Mouse (Mus musculus) c-Kit-positive CD71-positive TER-119-positive erythroid progenitor cells, embryonic 14.5 days (primary cell): ENCODE measurements at regions not wholly inside any gene's neighbourhood (a gene's known extent, or its start where the extent isn't known, plus 50 kb on each side); places are given as distances from the start of the nearest gene placed in this dataset.

ENCODE experiments used
- DNase-seq: peaks from one replicate; pipeline ENCODE4 v3.0.0-alpha.2; 2013; ENCODE audit warnings: low spot score

DNA sequence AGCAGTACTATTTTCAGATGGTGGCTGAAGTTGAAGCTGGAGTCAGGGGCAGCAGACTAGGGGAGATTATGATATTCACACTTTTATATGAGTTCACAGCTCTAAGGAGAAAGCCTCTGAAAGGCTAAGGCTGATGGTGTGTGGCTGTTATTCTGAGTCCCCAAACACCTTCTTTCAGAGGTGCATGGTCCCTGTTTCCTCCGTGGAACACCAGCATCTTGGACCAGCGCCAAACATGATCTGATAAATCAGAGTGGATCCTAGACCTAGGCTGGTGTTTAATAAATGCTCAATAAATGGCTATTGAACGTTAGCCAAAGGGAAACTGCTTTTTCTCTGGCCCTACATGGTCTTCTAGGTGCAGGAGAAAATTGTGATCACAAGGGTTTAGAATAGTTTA lies 269.2 kb downstream of the Agtpbp1 start:
- no peak for DNase-seq

DNA sequence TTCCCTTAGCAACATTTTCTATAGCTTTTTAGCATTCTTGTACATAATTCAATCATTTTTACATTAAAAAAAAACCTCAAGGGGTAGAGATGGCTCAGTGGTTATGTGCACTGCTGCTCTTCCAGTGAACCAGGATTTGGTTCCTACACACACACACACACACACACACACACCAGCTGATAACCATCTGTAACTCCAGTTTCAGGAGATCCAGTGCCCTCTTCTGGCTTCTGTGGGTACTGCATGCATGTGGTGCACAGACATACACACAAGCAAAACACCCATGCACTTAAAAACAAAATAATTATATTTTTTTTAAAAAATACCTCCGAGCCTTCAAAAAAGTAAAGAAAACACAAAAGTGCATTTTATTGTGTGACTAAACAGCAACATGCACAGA lies 270.6 kb downstream of the Agtpbp1 start:
- DNase-seq = no peak

DNA sequence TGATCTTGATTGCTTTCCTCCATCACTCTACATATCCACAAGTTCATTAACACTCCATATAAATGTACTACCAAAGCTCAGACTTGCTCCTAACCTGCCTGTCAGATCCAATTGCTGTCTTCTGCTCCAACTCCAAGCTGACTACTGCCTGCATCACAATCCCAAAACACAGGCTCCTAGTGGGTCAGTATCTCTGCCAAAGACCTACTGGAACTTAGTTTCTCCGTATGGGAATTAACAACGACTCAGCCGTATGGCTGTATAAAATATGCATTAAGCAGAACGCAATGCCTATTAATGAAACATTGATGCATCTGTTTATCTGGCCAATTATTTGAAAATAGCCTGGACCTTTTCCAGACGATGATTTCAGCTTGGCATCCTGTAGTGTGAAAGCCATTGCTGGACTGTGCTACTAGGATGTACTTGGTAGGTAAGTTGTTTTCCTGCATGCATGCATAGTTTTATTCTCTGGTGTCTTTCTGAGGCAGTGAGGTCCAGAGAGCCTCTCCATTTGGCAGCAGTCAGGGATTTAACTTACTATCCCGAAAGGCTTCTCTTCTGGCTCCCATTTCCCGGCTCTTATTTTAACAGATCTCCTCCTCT lies 271.2 kb downstream of the Agtpbp1 start:
- no peak for DNase-seq

DNA sequence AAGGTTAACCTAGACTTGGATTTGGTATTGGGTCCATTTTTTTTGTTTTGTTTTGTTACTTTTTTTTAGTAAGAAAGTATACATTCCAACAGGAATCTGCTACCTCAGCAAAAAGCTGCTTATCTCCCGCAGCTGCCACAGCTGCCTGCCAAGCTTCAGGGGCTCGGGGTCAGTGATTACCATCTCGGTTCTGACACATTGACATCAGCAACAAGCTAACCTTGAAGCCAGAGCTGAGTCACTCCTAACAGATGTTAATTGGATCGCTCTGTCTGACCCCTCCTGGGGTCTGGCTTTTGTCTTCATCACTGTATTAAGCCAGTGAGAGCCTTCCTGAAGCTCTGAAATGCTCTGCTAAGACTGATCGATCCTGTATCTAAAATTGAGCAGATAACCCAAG lies 292.1 kb downstream of the Agtpbp1 start:
- no peak for DNase-seq

DNA sequence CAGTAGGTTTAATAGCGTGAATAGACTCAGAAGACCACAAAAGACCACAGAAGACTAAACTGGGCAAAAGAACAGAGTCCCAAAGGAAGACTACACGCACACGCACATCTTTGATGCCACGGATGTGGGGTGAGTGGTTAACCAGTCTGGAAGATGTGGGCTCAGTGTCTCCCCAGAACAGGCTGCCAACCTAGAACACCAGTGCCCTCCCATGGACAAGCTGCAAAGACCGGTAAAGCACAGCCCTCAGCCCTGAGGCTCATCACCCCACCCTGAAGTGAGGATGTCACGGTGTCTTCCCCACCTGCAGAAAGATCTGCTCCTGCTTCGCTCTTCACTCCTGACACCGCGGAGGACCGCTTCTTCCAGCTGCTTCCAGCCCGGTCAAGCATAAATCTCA lies 295.9 kb downstream of the Agtpbp1 start:
- DNase-seq = no peak

DNA sequence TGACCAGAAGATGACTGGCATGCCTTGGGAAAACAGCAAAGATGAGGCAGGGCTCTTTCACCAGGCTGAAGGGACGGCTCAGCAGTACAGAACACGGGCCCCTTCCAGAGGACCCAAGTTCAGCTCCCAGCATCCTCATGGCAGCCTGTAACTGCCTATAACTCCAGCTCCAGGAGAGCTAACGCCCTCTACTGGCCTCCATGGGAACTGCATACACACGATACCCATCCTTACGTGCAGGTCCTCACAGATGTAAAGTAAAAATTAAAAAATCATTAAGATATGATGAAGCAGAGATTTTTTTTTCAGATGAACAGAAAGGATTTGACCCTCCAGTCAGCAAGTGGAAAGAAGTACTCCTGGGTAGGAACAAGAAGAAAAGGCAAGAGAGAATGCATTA lies 303.8 kb downstream of the Agtpbp1 start:
- no peak for DNase-seq

DNA sequence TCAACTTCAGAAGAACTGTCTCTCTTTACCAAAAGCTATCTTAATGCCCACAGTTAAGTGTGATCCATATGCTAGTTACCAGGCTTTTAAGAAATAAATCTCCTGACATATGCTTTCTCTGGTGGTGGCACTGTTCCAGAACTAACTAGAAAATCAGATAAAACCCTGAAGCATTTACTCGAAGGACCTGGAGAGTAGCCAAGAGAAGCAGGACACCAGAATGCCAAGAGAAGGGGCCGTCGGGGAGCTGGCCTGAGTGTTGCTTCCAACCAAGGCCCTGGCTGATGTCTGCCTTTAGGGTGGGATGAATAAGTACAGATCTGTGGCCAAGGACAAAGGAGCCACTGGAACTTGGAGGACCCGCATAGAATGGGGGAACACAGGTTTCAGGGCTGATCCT lies 305.9 kb downstream of the Agtpbp1 start:
- DNase-seq = no peak

DNA sequence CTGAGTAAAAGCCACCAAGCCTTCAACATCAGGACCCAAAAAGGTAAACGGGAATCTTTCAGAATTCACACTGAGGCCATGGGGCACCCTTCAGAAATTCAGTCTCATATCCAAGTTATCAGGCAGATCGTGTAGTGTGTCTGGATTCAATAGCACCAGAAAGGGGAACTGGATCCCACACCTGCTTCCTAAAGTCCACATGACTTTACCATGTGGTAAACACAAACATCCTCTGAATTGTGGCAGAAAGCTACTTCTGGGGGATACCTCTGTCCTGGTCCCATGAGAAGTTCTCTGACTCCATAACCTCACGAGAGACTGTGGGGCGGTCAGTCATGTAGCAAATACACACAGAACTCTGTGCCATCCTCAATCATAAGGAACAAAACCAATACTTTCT lies 313.4 kb downstream of the Agtpbp1 start:
- no peak for DNase-seq

DNA sequence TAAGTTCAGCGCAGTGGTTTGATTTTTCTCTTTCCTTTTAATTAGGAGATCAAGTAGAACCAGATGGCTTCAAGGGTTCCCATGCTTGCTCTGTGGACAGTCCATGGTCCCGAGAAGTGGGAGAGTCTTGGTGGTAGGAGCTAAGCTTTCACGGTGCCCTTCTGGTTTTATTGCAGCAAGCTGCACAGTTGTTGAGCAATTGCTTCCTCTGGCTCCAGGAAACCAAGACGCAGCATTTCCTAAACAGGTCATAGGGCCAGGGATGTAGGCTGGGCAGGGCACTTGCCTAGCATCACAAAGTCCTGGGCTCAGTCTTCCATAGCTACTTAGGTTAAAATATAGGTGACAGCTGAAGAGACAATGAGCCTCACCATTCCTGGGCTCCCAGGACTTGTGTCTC lies 318.2 kb downstream of the Agtpbp1 start:
- DNase-seq = no peak

DNA sequence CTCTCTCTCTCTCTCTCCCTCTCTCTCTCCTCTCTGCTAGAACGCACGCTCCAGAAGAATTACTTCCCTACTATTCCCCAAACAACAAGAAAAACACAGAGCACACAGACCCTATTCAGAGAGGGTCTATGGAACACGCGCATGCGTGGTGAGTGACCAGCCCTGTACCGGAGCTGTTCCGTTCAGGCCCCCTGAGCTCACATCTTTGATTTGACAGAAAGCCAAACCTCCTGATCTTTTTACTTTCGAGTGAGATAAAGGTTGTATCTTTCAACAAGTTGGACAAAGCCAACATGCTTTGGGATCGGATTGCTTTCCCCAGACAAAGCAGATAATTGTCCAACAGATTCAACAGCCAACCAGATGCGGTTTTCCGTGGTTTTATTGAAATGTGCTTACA lies 320.9 kb downstream of the Agtpbp1 start:
- no peak for DNase-seq

DNA sequence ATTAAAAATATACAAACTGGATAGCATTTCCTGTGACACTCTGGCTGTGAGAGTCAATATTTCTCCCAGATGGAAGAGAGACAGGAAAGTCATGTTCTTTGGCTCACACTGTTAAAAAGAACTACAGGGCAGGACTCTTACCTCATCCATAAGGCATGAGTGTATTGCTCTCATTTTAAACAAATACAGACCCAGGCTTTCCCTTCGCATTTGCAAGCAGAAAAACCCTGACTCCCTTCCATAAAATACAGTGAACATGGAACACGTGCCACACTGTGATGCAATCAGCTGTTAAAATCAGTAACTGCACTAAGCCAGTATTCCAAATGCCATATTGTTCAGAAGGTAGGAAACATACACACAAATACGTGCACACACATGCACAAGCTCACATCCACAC lies 323.1 kb downstream of the Agtpbp1 start:
- DNase-seq = no peak

DNA sequence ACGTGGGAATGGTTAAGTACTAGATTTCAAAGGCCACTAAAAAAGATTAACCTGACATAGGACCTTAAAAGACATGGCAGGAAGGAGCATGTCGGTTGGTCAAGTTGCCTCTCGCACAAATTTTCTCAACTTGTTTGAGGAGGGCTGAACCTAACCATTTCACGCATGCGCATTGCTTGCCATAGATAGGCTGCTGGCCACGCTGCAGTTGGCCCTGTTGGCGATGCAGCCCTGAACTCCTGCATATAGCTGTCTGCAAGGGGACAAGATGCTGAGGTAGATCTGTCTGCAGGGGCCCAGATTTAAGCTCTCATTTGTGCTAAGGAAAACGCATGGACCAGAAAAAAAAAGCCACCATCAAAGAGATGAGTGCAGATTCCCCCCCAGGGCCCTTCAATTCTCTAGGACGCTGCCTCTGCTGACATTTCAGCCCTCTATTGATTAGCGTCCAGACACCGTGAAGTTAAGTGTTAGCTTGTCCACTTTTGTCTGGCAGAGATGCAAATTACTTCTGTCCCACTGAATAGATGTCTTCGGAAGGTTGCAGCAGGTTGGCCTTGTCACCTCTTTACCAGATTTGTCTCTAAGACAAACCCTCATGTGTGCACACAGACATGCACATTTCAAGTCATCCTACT lies 329.1 kb downstream of the Agtpbp1 start:
- no peak for DNase-seq

DNA sequence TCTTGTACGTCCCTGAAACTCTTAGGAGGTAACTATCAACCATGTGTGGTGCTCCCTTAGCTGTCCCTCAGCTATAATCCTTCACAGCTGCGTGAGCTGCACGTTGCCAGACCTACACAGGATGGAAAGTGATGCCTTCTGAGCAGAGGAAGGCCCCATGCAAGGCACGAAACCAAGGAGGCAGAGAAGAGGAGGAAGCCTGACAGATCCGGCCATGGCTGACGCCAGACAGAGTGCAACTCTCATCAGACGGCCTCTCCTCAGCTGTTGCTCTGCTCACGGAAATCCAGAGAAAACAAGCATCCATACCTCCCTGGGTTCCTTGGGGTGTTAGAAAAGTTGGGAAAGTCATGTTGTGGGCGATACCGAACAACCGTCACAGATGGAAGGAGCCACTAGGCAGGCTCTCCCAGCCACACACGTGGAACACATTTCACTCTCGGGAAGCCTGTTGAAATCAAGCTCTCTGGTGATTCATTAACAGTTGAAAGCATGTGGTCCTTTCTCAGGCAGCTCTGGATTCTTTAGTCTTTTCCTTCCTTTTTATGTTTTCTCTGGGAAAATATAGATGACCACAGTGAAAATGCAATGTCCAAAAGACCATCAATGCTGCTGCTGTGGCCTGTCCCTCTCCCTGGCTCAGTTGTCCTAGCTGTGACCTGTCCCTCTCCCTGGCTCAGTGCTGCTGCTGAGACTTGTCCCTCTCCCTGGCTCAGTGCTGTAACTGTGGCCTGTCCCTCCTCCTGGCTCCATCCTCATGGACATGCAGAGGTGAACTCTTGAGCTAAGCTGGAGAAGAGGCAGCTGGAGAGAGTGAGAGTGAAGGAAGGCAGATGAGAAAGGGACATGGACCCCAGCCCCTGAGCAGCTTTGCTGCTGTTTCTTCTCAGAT lies 331.1 kb downstream of the Agtpbp1 start:
- DNase-seq = no peak

DNA sequence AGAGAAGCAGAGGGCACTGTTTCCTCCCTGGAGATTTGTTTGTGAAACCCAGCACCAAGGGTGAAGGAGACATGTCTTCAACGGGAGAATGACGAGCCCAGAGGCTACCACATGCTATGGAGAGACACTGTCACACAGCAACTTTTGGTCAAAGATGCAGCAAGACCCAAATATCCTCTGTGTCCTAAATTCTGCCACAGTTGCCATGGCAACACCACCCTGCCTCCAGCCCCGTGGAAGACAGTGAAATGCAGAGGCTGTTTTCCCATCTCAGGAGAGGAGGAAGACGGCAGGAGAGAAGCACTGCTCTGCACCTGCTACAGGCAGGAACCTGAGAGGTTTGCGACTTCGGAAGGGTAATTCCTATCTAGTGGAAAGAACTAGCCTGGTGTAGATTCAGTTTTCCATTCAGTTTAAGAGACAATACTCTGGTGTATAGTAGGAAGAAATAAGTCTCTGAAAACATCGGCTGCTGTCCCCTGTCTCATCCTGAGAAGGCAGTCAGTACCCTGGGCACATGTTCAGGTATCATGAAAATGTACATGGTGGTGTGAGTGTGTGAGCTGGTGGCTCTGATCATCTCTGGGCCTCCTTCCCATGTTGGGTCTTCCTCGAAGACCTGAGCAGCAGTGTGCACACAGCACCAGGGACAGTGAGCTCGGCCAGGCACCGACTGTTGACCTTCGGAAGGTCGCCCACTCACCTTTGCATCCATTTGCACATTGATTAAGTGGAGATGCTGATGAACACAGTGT lies 333.6 kb downstream of the Agtpbp1 start:
- no peak for DNase-seq

DNA sequence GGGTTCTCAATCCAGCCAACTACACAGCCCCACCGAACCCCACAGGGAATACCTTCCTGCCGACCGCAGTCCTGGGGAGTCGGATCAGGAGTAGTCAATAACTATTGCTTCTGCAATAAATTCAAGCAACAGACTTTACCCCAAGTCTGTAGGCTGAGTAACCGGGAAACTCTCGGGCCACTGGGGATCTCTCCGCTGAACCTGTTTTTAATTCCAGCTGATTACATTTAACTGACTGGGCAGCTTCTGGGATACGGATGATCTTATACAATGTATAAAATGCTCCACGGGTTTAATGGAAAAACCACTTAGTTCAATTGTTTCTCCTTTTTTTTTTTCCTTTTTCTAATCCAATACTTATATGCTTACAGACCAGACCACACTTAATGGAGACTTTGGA lies 336.6 kb downstream of the Agtpbp1 start:
- no peak for DNase-seq

DNA sequence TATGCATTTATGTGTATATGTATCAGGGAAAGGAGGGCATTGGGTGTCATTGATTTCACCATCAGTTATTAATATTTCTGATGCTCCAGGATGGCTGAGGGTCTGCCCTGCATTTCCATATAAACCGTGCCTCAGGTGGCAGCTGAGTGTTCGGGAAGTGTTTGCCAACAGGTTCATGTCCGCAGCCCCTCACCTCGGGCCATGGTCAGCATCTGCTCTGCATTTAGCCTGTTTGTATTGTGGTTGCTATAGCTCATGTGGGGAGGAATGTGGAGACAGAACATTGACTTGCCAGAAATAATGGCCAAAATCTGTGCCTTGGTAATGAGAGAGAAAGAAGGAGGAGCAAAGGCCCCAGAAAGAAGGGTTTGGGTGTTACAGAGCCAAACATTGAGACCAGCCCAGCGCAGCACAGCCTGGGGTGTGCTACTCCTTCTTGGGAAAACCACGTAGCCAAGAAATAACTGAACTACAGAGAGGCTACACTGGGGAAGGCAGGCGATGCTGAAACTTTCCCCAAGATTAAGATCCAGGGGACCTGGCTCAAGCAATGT lies 338.0 kb downstream of the Agtpbp1 start:
- DNase-seq = no peak

DNA sequence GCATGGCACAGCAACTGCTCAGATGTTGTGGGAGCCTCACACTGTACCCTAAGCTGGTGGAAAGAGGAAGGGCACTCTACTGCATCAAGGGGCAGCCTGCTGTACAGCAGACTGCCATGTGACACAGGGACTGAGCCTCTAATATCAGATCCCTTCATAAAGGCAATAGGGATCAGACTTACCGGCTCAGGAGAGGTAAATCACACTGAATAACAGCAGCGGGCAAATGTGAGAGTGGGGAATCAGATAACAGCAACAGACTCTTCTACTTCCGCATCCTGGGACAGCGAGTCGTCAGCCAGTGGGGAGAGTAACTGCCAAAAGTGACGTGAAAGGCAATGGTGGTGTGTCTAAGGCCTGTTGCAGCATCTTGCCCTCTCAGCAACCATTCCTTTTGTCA lies 339.0 kb downstream of the Agtpbp1 start:
- no peak for DNase-seq

DNA sequence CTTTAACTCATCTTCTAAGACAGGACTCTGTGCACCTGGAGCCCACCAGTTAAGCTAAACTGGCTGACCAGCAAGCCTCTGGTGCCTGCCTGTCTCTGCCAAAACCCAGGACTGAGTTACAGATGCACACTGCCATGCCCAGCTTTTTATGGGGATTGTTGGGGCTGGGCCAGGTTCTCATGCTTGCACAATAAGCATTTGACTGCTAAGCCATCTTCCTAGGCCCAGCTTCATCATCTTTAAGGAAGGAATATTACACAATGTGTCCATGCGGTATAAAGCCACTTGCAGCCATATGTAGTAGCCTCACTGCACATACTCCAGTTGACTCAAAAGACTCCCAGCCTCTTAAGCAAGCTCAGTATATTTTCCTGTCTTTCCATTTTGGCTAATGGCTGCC lies 340.4 kb downstream of the Agtpbp1 start:
- DNase-seq = no peak

DNA sequence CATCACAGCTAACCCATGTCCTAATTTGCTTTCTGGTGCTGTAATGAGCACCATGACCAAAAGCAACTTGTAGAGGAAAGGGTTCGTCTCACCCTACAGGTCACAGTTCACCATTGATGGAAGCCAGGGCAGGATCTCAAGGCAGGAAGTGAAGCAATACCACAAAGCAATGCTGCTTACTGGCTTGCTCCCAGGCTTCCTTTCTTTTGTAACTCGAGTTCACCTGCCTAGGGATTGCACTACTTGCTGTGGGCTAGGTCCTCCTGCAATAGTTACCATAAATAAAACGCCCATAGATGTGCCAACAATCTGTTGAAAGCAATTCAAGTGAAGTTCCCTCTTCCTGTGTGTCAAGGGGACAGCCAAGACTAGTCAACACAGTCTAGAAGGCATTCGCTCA lies 342.4 kb downstream of the Agtpbp1 start:
- no peak for DNase-seq

DNA sequence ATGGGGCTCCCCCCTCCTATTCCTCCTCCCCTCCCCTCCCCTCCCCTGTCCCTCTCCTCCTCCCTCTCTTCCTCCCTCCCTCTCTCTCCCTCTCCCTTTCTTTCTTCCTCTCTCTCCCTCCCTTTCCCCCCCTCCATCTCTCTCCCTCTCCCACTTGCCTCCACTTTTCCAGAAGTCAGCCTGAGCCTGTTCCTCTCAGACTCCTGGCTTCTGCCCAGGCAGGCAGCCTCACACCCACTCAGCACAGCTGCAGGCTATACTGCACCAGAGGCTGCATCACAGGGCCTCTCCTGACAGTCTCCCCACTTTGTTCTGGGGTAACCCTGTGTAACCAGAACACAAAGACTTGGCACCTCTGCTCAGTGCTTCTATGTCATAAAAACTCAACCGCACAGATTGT lies 346.3 kb downstream of the Agtpbp1 start:
- no peak for DNase-seq

DNA sequence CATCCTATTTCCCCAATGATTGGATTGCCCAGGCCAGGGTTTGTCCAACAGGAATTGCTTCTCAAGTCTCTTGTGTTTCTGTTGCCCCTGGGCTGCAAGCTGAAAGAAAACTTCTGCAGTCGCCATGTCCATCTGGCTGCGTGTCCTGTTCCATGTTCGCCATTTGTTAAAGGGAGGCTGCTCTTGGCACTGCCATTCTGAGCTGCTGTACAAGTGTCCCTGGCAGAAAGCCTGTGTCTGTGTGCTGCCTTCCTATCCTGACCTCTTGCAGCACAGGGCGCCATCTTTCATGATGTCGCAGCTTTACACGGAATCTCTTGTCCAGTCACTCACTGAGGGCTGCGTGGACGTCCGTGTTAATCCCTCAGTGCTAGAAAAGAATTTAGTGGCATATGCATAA lies 349.2 kb downstream of the Agtpbp1 start:
- no peak for DNase-seq

DNA sequence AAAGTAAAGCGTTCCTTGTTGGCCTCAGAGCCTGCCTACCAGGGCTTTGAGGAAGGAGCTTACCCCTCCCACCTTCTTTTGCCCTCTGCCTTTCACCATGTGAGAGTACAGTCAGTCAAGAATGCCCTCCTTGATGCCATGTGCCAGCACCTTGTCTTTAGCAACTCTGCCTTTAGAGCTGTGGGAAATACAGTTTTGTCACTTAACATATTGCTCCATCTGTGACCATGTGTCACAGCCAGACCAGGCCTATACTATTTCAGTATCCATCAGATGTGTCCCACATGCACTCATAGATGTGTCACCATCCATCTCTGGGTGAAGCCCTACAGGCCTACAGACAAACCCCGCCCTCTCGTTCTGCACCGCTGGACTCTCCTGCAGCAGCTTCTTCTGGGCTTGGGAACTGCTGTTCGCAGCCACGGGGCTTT lies 355.9 kb downstream of the Agtpbp1 start:
- no peak for DNase-seq
